Mouse (Mus musculus) right cerebral cortex, postnatal 14 days (tissue): ENCODE results near the gene Ak2.

Experiments used
- DNase-seq: peaks from one replicate; pipeline ENCODE4 v3.0.0; 2022

The Ak2 gene

DNA sequence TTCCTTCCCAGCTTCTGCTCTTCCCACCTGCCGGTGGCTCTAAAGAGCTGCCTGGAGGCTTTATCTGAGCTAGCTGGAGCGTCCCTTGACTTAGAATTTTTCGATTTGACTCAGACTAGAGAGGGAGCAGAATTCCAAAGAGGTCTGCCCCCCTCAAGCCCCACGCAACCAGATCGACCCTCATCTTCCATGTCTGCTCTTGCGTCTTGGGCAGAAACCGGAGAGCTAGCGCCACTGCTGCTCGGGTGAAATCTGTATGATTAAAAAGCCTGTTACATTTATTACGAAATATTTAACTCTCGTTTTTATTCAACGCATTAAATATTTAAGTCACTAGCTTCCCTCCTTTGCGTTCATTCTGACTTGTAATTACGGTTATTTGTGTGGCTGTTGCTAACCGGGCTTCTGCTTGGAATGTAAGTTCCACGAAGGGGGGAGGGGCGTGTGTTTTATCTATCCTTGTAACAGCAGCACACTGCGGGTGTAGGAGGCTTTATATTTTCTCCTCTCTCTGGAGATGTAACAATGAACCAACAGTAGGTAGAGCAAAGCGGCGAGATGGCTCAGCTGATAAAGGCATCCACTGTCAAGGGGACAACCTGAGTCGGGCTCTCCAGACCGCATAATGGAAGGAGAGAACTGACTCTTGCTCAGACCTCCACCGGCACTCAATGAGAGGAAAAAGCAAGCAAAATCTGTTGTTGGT, 57.7 kb downstream of the Ak2 start:
- DNase-seq, result peak; percentile 69

- DNase-seq, result no peak
Measured at GRCm38 (mm10) chr4:129050365-129050764, 58.6 kb downstream of the Ak2 start.

GRCm38 (mm10) chr4:129050901-129051417, 59.2 kb downstream of the Ak2 start:
- no peak for DNase-seq

GRCm38 (mm10) chr4:129051461-129052183, 59.9 kb downstream of the Ak2 start:
- DNase-seq, result no peak

- DNase-seq, result no peak
Measured at GRCm38 (mm10) chr4:129054757-129055156, 63.0 kb downstream of the Ak2 start.

DNA sequence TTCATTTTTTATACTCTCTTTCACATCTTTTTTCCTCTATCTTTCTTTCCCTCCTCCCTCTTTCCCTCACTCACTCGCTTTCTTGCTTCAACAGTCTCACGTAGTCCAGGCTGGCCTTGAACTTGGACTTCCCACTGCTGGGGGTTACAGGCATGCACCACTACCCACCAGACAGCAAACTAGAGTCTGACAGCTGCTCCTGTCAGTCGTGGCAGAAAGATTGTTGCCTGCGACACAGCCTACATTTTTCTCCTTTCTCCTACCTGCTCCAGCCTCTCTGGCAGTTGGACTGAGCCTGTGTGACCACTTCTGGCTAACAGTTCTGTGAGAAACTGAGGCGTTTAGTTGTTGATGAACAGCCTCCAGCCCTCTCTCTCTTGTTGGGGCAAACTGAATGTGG, 63.8 kb downstream of the Ak2 start:
- no peak for DNase-seq

DNA sequence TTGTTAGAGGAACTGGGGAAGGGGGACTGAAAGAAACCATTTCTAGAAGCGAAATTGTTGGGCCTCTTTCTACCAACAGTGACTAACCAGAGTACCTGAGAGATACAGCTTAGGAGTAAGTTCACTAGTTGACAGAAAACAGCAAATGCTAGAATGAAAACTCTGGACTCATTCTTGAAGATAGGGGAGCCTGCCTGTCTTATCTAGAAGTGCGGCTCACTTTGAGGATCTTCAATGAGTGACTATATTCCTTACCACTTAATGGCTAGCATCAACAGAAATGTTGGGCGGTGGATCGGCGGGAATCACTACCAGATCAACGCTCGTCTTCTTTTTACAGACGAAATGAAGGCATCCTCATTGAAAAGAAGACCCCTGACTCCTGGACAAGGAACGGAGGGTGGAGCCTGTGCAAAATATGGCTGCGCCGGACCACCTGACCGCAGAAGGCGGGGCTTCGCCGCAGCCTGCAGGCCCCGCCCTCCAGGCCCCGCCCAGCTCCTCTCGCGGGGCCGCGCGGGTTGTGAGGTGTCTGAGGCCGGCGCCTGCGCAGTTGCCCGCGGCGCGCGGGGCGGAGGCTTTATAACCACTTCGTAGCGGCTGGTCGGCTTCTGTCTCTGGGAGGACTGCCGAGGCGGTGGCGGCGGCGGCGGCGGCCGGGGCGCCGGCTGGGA, 65.9 kb downstream of the Ak2 start:
- peak; percentile 95 for DNase-seq

GRCm38 (mm10) chr4:129058207-129059092, 66.7 kb downstream of the Ak2 start, which contains the start of gene Rnf19b:
Rnf19b (plus strand) TSS chr4:129058271.
- peak; percentile 39 for DNase-seq

DNA sequence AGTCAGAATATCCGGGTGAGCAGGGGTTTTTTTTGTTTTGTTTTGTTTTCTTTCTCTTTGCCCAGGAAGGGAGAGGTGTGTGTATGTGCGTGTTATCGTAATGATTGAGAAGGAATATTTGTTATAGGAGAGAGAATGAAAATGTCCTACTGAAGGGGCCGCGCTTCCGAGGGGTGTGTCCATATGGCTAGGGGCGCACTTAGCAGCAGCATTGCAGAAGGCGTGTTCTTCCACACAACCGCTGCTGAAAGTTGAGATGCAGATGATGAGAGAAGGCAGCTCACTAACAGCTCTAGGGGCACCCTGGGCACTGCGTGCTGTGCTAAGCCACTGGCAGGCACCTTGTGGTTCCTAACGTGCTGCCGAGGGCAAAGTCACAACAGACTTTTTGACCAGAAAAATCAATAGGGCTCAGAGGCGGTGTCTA, 67.4 kb downstream of the Ak2 start:
- no peak for DNase-seq

DNA sequence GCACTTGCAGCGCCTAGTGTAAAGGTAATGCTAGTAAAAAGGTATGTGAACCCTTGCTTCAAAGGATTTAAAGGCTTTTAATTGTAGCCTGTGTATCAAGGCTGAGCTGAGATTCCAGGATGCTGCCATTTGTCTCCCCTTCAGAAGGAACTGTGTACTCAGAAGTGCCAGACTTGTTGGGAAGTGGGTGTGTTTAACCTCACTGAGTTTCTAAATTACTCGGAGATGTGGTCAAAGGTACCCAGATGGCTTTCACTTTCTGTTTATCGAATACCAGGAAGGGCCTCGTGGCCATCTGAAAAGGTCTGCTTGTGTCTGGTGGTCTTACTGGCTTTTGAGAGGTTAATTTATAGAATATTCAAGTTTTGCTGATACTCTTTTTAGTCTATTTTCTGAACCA, 68.2 kb downstream of the Ak2 start:
- DNase-seq, result no peak
